Mouse (Mus musculus): ENCODE measurements around the gene Abcg5.

Abcg5 gene

GRCm38 (mm10) chr17:84682734-84683717 is at the start of gene Abcg5:
TSS of gene Abcg5 (minus strand) at chr17:84683011.
- DNase-seq (ENCODE audit: low read depth, low spot score) = no peak

DNA sequence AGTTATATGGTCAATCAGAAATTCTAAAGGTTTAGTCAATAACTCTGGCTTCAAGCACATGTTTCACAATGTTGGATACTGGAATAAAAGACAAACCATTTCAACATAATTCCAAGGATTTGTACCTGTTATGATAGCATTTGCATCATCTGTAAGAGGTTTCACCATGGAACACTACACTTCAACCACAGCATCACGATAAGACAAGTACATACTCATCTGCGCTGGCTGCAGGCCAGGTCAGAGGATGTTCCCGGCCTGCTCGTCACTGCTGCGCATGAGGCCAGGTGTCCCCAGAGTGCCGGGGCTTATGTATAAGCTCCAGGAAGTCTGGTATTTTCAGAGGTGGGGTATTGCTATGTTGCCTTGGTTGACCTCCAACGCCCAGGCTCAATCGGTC is 49.8 kb upstream of the Abcg5 start:
- no peak for DNase-seq (ENCODE audit: low read depth, low spot score)

DNA sequence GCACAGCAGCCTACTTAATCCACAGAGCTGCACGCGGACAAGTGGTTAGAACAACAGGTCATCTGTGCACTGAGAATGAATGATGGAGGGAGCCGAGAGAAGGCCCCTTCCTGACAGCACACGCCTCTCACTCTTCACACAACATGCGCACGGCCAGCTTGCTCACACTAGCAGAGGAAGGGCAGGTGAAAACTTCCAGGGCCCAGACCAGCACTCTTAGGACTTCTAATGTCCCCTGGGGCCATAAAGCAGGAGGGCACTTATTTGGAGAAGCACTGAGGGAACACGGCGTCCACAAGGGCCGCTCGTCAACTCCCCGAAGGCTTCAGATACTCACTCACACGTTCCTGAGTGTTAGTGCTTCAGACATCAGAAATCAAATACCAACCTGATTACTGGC is 48.5 kb upstream of the Abcg5 start:
- DNase-seq (ENCODE audit: low read depth, low spot score) = no peak

- DNase-seq (ENCODE audit: low read depth, low spot score) = no peak
These were observed 46.3 kb upstream of the Abcg5 start for GRCm38 (mm10) chr17:84729140-84729539.

- no peak for DNase-seq (ENCODE audit: low read depth, low spot score)
These were observed 45.5 kb upstream of the Abcg5 start for GRCm38 (mm10) chr17:84728201-84728911.

- no peak for DNase-seq (ENCODE audit: low read depth, low spot score)
These were observed 42.4 kb upstream of the Abcg5 start for GRCm38 (mm10) chr17:84725163-84725562.

DNA sequence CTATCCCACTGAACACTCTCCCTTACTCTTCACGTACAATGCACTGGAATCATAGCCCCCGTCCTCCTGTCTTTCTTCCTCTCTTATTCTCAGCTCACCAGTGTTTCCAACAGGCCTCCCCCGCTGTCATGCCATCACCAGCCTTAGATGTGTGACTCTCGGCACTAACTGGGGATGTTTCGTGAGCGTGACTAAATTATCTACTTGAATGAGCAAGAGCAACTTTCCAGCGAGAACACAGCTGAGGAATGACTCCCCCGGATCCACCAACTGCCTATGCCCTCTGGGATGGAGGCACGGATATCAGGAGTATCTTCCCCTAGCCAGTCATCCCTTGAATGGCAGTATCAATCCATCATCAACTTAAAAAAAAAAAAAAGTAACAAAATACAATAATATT is 41.2 kb upstream of the Abcg5 start:
- DNase-seq (ENCODE audit: low read depth, low spot score) = no peak

- no peak for DNase-seq (ENCODE audit: low read depth, low spot score)
These were observed 36.3 kb upstream of the Abcg5 start for GRCm38 (mm10) chr17:84719105-84719504.

DNA sequence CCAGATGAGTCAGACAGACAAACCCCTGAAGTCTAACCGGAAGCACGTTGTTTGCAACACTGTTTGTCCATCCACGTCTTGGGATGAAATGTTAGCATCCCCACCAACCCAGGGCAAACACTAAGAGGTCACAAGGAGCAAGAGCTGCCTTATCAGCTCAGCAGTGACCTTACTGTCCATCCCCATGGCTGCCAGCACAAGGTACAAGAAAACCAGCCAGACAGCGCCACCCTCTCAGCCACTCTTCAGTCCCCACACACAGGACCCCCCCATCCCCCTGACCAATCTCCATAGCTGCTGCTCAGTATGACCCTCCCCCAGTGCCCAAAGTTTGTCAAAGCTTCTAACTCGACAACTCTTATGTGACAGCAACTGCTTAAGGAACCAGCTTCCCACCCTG is 34.6 kb upstream of the Abcg5 start:
- DNase-seq (ENCODE audit: low read depth, low spot score) = no peak

- no peak for DNase-seq (ENCODE audit: low read depth, low spot score)
These were observed 33.6 kb upstream of the Abcg5 start for GRCm38 (mm10) chr17:84716252-84716872.

DNA sequence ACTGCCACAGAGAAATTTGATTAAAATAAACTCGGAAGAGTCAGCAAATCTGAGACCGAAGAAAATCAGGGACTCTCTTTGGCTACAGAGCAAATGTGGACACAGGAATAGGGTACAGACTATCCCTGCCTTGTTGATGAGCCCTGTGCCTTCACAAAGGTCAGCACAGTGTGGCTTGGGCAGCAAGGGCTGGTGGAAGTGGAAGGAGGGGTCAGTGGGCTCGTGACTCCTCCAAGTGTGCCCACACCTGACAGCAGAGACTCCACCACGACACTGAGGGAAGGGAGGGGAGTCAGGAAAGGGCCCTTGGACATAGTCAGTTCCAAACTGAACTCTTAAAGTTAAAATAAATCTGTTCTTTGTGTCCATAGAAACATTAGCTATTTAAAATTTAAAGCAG is 32.1 kb upstream of the Abcg5 start:
- DNase-seq (ENCODE audit: low read depth, low spot score) = no peak

- DNase-seq (ENCODE audit: low read depth, low spot score) = no peak
These were observed 30.9 kb upstream of the Abcg5 start for GRCm38 (mm10) chr17:84713563-84714164.

DNA sequence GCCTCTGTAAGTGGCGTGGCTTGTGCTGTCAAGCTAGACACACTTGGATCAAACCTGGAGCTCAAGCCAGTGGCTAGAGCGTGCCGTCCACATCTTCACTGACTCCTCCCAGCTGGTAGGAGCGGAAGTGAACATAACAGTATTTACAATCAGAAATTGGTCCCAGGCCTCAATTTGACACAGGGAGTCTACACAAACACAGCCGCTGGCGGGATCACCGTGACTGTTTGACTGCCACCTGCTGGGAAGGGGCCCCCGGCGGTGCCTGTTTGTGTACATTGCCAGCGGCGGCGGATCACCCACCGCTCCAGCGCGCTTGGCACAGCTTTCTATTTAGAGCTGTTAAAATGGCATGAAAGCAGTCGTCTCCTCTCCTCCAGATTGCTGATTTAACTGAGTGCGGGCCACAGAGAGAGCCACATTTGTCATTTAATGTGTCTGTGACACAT is 26.6 kb upstream of the Abcg5 start:
- no peak for DNase-seq (ENCODE audit: low read depth, low spot score)

DNA sequence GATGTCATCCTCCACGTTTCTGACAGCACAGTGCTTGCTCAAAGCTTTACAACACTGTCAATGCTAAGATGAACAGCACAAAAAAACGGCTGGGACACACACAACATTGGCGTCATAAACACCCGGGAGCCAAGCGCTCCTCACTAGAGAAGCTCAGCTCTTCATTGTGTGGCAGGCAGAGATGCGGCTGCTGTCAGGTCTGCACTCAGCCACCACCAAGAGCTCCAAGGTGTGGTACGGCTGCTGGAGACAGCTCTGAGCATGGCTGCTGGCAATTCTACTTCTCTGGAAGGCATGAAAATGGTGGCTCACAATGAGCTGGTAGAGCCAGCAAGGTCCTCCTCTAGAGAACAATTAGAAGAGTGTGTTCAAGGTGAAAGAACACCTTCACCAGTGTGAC is 26.0 kb upstream of the Abcg5 start:
- DNase-seq (ENCODE audit: low read depth, low spot score) = no peak

GRCm38 (mm10) chr17:84707407-84707806 is 24.6 kb upstream of the Abcg5 start:
- no peak for DNase-seq (ENCODE audit: low read depth, low spot score)

GRCm38 (mm10) chr17:84698727-84699126 is 15.9 kb upstream of the Abcg5 start:
- no peak for DNase-seq (ENCODE audit: low read depth, low spot score)

DNA sequence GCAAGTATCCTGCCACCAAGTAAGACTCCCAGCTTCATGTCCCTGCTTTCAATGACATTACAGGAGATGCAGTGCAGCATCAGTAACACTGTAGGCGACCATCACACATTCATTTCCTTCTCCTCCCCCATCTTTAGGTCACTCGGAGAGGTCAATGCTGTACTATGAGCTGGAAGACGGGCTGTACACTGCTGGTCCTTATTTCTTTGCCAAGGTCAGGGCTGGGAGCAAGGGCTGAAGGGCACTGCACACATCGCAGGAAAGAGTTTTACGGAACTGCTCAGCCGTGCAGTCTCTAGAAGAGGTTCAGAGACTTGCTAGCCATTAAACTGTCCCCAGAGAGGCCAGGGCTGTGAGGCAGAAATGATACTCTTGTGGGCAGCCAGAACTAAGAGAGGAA is 13.7 kb upstream of the Abcg5 start:
- DNase-seq (ENCODE audit: low read depth, low spot score) = no peak

- no peak for DNase-seq (ENCODE audit: low read depth, low spot score)
These were observed 10.9 kb upstream of the Abcg5 start for GRCm38 (mm10) chr17:84693741-84694140.

DNA sequence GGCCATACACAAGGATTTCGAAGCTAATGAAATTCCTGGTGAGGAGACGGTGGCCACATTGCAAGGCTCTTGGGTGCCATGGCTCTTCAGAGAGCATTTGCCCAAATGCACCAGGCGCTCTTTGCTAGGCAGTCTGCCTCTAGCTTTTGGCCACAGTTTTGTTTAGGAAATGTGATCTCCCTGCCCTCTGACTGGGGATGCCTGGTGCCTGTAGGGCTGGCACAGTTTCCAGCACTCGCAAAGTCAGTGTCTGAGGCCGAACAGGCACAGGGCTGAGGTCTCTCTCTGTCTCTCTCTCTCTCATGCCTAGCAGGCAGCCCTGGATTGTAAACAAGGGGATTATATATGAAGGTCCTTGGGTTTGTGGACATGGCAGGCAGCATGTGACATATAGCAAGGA is 7.3 kb upstream of the Abcg5 start:
- no peak for DNase-seq (ENCODE audit: low read depth, low spot score)

DNA sequence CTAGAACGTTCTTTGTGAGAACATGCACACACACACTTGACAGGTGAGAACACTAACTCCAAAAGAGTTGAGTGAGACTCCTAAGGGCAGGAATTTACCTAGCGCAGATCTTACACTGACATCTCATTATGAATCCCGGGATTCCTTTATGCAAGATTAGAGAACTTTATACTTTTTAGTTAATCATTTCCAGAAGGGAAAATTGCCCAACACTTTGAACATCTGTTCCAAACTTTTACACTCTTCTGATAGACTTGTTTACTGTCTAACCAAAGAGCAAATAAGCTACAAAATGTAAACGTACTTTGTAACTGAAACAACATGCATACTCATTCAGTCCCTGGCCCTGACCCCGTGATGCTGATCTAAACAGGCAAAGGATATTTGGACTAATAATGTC is 6.5 kb upstream of the Abcg5 start:
- DNase-seq (ENCODE audit: low read depth, low spot score) = no peak

DNA sequence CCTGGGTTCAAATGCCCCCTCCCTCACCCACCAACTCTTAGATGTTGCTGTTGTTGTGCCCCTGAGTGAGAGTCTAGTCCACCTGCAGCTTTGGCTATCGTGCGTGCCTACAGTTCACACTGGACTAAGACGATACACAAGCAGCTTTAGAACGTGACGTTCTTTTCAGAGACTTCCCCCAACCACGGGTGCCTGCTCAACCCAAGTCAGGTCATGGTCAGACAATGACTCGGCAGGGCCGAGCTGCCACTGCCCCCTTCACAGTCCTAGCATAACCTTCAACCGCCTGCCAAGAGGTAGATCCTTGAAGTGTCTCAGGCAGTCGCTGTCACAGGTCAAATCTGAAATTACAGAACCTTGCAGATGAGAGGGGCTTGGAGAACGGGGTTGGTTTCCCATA is 6.0 kb upstream of the Abcg5 start:
- DNase-seq (ENCODE audit: low read depth, low spot score) = no peak

- no peak for DNase-seq (ENCODE audit: low read depth, low spot score)
These were observed 5.2 kb upstream of the Abcg5 start for GRCm38 (mm10) chr17:84687994-84688393.

Measured in WW6 (cell line).